Mouse (Mus musculus) megakaryocyte, embryonic 14.5 days (primary cell): ENCODE measurements around the gene Chchd1.

Source experiments
- FLI1 ChIP-seq: IDR thresholded peaks from 2 replicates; pipeline ENCODE4 v1.6.1; 2012; ENCODE audit warnings: low read length, inconsistent platforms, mixed read lengths
- GATA1 ChIP-seq: IDR thresholded peaks from 3 replicates; pipeline ENCODE4 v1.6.1; 2012; ENCODE audit warnings: mixed read lengths, low read length, inconsistent platforms, borderline replicate concordance

DNA sequence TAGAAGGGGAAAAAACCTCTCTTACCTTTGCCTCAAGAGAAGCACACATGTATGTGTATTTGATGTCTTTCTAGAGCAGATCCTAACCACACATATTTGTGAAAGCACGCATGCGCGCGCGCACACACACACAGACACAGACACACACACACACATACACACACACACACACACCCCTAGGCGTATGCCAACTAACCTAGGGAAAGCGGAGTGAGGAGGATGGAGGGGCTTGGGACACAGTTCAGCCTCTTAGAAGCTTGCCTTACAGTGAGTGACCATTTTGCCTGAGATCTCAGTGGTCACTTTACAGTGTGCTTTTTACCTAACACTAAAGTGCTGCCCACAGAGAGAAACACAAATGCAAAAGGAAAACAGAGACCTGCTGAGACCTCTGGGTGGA lies 43.1 kb upstream of the Chchd1 start:
- no peak for TF ChIP-seq GATA1
- no peak for TF ChIP-seq FLI1
